Mouse (Mus musculus) T-helper 2 cell (primary cell): ENCODE measurements at regions not wholly inside any gene's neighbourhood (a gene's known extent, or its start where the extent isn't known, plus 50 kb on each side); places are given as distances from the start of the nearest gene placed in this dataset.

Experiments
- in situ Hi-C: fragments of 300-600 bp; cut with MboI, MseI; formaldehyde crosslinking; loops from one replicate; pipeline ENCODE4 v1.15.1; 2025; ENCODE audit warnings: high pct_unique_total_duplicates

DNA sequence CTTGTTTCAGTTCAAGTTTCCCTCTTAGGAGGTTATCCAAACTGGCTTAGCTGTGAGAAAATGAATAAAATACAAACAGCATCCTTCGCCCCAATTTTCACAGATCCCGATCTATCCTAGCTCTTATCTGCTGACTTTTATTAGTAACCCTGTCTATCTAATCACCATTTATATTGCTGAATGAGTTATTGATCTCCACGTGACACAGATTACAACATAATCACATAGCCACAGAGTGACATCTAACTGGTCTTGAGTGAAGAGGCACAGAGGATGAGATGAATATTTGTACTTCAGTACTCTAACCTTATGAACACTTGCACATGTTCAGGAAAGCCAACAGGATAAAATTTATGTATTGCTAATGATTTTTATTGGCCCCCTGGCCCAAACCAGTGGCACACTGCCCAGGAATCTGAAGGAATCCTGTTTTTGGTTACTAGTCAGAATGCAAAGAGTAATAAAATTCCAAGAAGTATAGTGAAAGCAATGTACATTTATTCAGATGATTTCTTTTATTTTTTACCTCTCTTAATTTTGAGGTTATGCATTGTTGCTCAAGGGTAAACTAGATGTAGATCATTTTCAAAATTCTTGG lies 1634.7 kb downstream of the Efnb2 start:
- in situ Hi-C loops, result no loop called here

DNA sequence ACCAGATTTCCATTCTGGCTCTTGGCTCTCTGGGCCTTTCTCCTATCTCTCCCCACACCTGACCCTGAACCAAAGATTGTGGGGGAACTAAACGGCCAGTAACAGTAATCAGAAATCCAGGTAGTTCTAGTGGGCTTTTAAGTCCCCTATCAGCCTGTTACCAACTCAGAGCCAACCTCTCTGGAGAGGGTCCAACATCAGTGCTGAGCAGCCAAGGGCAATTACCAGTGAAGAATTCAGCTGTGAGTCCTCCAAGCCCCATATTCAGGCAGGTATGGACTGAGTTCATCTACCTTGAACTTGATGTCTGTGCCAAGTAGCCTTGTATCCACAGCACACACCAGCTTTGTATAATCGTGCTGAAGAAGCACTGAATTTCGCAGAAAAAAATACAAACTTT lies 1636.7 kb downstream of the Efnb2 start:
- in situ Hi-C loops, result no loop called here

DNA sequence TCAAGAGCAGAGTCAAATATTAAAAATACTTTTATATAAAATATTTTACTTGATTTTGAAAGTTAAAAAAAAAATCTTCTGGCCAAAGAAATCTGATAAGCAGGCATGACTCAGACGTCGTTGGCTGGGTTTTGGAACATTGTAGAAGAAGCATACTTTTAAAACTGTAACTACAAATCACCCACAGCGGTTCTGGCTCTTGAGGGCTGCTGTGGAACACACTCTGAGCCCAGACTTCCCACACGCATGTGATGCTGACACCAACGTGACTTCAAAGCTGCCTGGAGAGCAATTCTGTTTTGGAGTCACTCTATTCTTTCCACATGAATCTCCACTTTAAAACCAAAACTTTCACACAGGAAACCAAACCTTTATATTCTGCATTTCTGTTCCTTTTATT lies 1649.2 kb downstream of the Efnb2 start:
- in situ Hi-C loops, result no loop called here

DNA sequence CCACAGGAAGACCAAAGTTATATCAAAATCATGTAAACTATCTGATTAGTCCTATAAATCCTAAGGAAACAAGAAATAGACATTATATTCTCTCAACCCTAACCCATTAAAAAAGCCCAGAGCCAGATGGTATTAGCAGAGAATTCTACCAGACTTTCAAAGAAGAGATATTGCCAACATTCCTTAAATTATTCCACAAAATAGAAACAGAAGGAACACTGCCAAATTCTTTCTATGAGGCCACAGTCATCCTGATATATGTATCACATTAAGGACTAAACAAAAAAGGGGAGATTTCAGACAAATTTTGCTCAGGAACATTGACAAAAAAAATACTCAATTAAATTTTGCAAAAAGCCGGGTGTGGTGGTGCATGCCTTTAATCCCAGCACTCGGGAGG lies 1669.5 kb downstream of the Efnb2 start:
- in situ Hi-C loops, result no loop called here

DNA sequence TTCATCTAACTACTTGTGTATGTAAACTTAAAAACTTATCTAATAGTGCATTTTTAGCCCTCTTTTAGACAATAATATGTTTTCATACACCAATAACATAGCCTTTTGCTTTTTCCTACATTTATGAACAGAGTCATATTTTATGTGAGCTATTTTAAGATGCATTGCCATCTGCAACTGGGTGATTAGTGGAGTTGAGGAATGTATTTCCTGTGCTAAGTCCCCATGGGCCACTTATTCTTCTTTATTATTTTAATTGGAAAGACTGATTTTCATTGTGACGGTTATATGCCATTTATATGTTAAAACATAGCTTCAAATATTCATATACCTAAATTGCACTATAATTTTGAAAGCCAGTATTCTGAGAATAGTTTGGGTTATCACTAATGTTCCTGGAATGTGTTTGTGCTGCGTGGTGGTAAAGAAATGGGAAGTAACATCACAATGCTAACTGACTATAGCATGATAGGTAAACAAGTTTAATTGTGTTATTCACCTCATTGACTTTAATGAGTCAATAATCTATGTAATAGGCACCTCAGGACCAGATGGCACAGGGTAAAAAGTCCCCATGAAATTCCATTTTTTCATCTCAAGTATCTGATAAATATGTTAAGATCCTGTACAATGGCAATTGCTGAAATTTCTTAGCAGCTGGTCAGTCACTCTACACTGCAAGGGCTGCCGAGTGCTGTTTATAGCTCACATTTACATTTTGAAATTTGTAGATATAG lies 1671.5 kb downstream of the Efnb2 start:
- in situ Hi-C loops, result no loop called here

DNA sequence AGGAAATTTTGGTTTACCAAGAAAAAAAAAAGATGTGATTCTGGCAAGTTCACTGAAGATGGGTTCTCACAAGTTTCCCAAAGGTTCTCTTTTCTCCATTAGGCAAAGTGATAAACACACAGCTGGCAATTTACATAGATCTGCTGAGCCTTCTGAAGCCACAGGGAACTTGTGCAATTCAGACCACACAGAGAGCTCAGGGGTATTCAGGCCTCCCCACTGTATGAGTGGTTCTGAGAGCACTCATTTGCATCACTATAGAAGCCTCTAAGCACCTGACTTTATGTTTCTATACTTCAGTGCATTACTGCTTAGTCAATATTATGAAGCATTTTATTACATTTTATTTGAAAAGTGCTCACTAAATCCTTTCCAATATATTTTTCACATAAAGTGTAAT lies 1687.1 kb downstream of the Efnb2 start:
- in situ Hi-C loops, result no loop called here

DNA sequence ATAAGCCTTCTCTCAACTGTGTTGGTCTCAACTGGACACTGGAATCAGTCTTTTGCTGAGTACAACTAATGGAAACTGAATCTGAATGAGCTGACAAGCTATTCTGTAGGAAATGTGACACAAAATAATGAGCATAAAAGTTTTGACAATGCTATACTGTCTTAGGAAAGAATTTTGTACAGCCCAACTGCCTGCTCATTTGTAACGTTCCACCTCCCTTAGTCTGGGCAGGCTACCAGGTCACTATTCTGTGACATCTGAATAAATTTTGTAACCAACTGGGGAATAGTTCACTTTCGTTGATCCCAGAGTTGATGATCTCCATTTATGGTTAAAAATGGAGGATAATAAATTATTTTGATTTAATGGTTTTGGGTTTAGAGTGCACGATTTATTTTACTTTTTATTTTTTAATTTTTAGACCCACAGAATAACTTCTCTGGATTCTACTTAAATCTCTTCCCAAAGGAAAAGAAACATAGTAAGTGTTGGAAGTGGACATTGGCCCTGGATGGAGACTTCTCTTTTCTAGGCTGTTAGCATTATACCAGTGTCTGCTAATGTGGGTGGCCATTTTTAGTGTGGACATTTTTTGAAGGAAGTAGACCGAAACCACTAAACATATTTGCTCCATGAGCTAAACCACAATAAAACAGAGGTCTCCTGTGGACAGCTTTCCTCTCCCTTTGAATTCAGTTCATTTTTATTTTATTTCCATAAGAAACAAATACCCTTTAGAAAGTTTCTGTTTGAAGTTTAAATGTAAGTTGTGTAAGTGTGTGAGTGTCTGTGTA lies 1697.8 kb downstream of the Efnb2 start:
- in situ Hi-C loops, result no loop called here

DNA sequence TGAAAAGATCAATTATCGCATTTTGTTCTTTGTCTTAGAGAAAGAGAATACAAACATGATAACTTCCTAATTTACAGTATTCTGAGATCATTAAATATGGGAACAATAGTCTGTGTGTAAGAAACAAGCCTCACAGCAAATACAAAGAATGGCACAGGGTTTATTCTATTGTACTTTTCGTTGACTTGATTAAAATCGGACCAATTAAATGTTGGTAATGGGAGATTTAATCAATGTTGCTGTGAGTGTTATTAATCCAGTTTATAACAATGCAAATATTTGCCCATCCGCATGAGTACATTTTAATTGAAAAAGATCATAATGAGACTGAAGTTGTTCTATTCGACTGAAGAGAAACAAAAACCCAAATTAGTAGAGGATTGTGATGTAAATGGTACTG lies 1703.0 kb downstream of the Efnb2 start:
- in situ Hi-C loops, result no loop called here

DNA sequence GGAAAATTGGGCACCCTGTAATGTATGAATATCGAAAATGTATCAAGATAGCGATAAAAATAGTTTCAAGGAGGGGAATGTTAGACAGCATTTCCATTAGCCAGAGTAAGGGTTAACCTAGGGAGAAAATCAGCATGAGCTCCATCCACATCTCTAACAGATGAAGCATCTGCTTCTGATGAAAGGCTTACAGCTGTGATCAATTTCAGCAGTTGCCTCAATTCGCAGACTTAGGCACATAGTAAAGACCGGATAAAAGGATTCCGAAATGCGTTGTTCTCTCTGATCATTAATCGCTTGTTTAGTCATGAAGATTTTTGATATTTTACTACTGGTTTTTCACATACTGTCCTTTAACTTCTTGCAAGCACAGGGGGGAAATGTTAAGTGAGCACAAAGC lies 1706.8 kb downstream of the Efnb2 start:
- in situ Hi-C loops, result no loop called here

DNA sequence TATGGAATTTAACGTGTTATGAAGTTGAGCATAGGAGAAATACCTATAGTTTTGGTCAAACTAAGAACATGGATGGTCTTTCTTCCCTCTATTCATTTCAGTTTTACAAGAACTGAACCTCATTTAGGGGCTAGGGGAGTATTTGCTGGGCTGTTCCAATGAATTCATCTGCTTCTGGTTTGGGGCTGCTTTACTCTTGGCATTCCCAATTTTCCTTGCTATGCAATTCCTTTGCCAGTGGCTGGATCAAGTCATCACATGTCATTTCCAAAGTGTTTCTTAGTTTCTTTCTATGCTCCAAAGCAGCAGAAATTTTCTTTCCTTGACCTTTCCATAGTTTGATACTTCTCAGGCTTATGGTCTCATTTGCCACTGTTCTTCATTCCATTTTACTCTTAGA lies 1738.6 kb downstream of the Efnb2 start:
- in situ Hi-C loops, result no loop called here

DNA sequence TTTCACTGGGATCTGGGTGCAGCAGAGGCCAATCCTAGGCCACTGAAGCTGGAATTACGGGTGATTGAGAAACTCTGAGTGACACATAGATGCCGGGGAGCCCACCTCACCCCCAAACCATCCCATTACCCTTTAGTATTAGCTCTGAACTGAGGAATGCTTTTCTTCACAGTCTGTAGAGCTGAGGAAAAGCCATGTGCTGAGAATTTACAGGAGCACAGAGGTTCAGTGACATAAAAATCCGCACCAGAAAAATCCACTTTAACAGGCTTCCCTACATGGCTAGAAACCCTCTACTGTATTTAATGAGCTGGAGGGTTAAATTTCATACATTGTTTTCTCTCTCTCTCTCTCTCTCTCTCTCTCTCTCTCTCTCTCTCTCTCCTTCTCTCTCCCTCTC lies 1753.4 kb downstream of the Efnb2 start:
- in situ Hi-C loops, result no loop called here

DNA sequence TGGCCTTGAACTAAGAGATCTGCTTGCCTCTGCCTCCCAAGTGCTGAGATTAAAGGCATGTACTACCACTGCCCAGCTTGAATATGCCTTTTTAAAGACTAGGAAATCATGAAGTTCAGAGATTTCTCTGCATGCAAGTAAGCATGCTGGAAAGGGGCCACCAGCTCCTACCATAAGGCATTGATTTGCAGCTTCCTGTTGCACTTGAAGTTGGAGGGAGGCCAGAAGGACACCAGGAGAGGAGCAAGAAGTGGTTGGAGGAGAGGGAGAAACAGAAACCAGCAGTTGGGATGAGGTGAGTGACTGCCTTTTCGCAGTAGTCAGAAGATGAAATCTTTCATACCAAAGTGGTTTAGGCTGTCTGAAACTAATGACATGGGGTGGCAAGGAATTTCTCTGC lies 1769.6 kb downstream of the Efnb2 start:
- in situ Hi-C loops, result no loop called here

DNA sequence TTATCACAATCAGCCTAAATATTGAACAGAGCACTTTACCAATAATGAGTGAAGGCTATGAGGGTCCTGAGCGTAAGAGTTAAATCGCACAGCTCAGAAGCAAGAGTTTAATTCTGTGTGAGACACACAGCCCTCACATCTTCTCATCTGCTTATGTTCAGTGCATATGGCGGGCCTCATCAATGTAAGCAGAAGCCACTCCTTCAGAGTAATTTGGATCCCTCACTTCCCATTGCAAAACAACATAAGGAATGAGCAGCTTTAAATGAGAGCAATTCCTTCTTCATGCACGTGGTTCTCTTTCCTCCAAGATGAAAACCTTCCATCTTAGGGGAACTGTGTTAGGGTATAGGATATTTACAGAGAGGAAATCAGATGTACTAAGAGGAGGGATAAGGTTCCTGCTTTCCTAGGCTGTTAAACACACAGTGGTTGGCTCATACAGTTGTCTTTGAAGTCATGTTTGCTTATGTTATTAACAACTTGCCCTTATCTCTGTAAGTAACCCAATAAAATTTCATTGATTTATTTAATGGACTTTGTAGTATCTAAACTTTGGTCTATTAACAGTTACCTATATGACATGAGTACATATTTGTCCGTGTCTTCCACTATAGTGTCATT lies 1774.2 kb downstream of the Efnb2 start:
- in situ Hi-C loops, result no loop called here

DNA sequence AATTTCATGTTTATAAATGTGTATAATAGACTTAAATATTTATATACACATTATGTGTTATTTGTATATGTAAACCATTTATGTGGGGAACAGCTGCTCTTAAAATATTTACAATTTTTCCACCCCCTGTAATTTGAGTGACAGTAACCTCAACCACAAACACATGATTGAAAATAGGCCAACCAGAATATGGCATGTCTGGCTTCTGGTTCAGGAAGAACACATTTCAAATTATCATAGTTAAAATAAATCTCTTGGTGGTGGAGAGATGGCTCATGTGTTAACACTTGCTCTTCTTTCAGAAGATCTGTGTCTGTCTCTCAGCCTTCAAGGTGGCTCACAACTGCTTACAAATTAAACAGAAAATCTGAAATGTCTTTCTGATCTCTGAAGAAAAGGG lies 1776.2 kb downstream of the Efnb2 start:
- in situ Hi-C loops, result no loop called here

DNA sequence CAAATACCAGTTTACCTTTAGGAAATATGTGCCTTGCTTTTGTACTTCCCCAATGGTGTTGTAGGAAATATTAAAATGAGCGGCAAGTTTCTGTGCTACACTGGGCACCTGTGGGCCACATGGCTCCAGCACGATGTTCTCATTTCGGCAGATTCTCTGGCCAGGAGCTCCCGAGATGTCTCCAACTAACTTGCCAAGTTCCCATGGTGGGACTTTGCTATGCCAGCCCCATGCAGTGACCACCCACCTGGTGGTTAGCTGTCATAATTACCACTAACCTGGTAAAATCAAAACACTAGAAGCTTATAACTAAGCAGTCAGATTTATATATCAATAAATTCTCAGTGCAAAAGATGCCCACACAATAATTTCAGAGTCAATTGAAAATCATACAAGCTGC lies 1777.5 kb upstream of the Slc10a2 start:
- in situ Hi-C loops, result no loop called here
